In the genomic region with DNA sequence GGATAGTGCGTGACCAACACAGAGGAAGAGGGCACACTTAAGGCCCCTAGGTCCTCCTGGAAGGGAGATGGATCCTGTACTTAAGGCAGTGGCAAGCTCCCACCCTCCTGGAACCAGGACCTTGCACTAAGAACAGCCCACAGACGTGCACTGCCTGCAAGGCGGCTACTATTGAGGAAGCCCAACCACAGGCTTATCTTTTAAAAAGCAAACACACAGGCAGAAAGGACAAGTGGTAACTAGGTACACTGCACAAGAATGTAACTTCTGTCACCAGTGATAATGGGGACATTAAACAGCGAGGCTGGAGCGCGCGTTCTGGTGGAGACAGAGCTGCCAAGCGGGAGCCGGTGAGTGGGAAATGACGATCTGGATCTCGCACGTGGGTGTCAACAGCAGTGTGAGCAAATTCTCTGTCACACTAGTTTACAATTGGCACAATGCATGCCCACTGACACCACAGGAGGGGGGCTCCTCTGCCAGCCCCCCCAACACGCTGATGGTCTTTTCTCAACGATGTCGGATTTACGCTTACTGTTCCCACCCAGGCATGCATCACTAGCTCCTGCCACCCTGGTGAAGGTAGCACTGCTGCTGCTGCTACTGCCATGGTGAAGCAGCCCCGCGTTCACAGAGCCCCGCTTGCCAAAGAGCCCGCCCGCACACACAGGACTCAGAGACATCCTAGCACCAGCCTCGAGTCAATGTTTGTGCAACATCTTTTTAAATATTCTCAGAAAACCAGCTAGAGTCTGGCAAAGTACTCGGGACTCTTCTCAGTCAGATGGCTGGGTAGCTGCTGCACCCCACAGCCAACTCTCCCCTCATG, we compare ENCODE assay signal across 8 mouse cellular contexts. TPM values are rescaled to one million over a fixed set of nuclear protein-coding genes. Genes with fewer than 3 reads are reported as not detected.
DNase-seq lines count a peak whose midpoint lies in the region; ATAC-seq and TF ChIP-seq lines count a peak whose summit lies in the region.

No protein-coding gene starts in this region.

- H3K4me1 ChIP-seq in embryonic facial prominence, embryonic 13.5 days: peaks cover 11% of the 10 kb centered on the region
- H3K4me1 ChIP-seq in lung, postnatal 0 days (ENCODE audit: insufficient read depth, low read depth, low read length): no peaks in the 10 kb centered on the region; the same call in 1 of the 2 replicates
- H3K4me1 ChIP-seq in midbrain, embryonic 13.5 days (replicated peaks): peaks cover 8% of the 10 kb centered on the region
- H3K4me1 ChIP-seq in cerebellum, adult 2 months (ENCODE audit: control insufficient read depth, insufficient read depth, low read length): peaks cover 10% of the 10 kb centered on the region

- H3K9me3 ChIP-seq in embryonic facial prominence, embryonic 13.5 days: no peaks in the 10 kb centered on the region
- no peaks in the 10 kb centered on the region for H3K9me3 ChIP-seq in lung, postnatal 0 days (ENCODE audit: low read length)
- H3K9me3 ChIP-seq in midbrain, embryonic 13.5 days: no peaks in the 10 kb centered on the region

- no peak overlapping the region for H3K4me3 ChIP-seq in embryonic facial prominence, embryonic 13.5 days
- H3K4me3 ChIP-seq in lung, postnatal 0 days (ENCODE audit: low read depth, low read length): no peak overlapping the region
- no peak overlapping the region for H3K4me3 ChIP-seq in midbrain, embryonic 13.5 days (replicated peaks)
- H3K4me3 ChIP-seq in cerebellum, adult 2 months (replicated peaks; ENCODE audit: insufficient read depth, low read depth, low read length): no peak overlapping the region

- TF ChIP-seq EP300 in lung, postnatal 0 days (IDR thresholded peaks at IDR 0.05): peak; percentile 57; the same call in 1 of the 2 replicates

- no peak for ATAC-seq in embryonic facial prominence, embryonic 13.5 days (ENCODE audit: insufficient number of reproducible peaks, insufficient read depth, low FRiP score, low TSS enrichment, low read depth)
- peak; percentile 73 for ATAC-seq in lung, postnatal 0 days
- ATAC-seq in midbrain, embryonic 13.5 days: no peak

- no peak for TF ChIP-seq POLR2A in cerebellum, adult 2 months (IDR thresholded peaks at IDR 0.05; ENCODE audit: borderline replicate concordance, insufficient read depth, low read length)

- H3K4me2 ChIP-seq in embryonic facial prominence, embryonic 13.5 days: no peak overlapping the region
- 0 out of 2 replicates have a peak overlapping the region, but pooled peaks have one; percentile 11 for H3K4me2 ChIP-seq in lung, postnatal 0 days (replicated peaks; ENCODE audit: low read depth, low read length)
- no peak overlapping the region for H3K4me2 ChIP-seq in midbrain, embryonic 13.5 days (replicated peaks)

- H3K36me3 ChIP-seq in embryonic facial prominence, embryonic 13.5 days: peaks cover 68% of the 10 kb centered on the region
- peaks cover 5% of the 10 kb centered on the region; the same call in 1 of the 2 replicates for H3K36me3 ChIP-seq in lung, postnatal 0 days (ENCODE audit: insufficient read depth, low read length)
- H3K36me3 ChIP-seq in midbrain, embryonic 13.5 days: peaks cover 40% of the 10 kb centered on the region

- DNase-seq in embryo, embryonic 10 days (ENCODE audit: low spot score): peak; percentile 16
- DNase-seq in embryo, embryonic 9.5 days (ENCODE audit: extremely low spot score): no peak
- peak; percentile 77 to 80 for DNase-seq in layer of hippocampus, adult 8-10 months (ENCODE audit: low spot score in 2 of 2)
- peak; percentile 74 for DNase-seq in lung, postnatal 0 days (ENCODE audit: low spot score)
- DNase-seq in testis, postnatal 14 days (ENCODE audit: low spot score): no peak
- DNase-seq in cerebellum, adult 2 months: no peak

- H3K27me3 ChIP-seq in embryonic facial prominence, embryonic 13.5 days: no peaks in the 10 kb centered on the region
- no peaks in the 10 kb centered on the region for H3K27me3 ChIP-seq in lung, postnatal 0 days (replicated peaks; ENCODE audit: insufficient read depth, low read length)
- H3K27me3 ChIP-seq in midbrain, embryonic 13.5 days: no peaks in the 10 kb centered on the region
- H3K27me3 ChIP-seq in cerebellum, adult 2 months (ENCODE audit: control insufficient read depth, insufficient read depth, low read length): no peaks in the 10 kb centered on the region

- 0 out of 2 replicates have a peak overlapping the region, but pooled peaks have one; percentile 32 for H3K9ac ChIP-seq in embryonic facial prominence, embryonic 13.5 days
- H3K9ac ChIP-seq in lung, postnatal 0 days (replicated peaks; ENCODE audit: low read depth): no peak overlapping the region
- no peak overlapping the region for H3K9ac ChIP-seq in midbrain, embryonic 13.5 days (replicated peaks)

- 86% methylated on average over 23 of the region's 23 CpGs for WGBS in embryonic facial prominence, embryonic 13.5 days
- WGBS in lung, postnatal 0 days: 47% methylated on average over 23 of the region's 23 CpGs
- WGBS in midbrain, embryonic 13.5 days: 63% methylated on average over 23 of the region's 23 CpGs
- WGBS in cerebellum, adult 2 months: 62% methylated on average over 23 of the region's 23 CpGs

- H3K27ac ChIP-seq in embryonic facial prominence, embryonic 13.5 days: no peak overlapping the region
- peak overlapping the region; percentile 78 for H3K27ac ChIP-seq in lung, postnatal 0 days (ENCODE audit: low read length)
- H3K27ac ChIP-seq in midbrain, embryonic 13.5 days: no peak overlapping the region
- no peak overlapping the region for H3K27ac ChIP-seq in cerebellum, adult 2 months (ENCODE audit: insufficient read depth, low read length)

- TF ChIP-seq CTCF in lung, postnatal 0 days (IDR thresholded peaks at IDR 0.05): no peak
- no peak for TF ChIP-seq CTCF in cerebellum, adult 2 months (IDR thresholded peaks at IDR 0.05; ENCODE audit: borderline replicate concordance, insufficient read depth, low read depth, low read length)

RNA-seq across cellular contexts. Expression of a gene that starts 14.1 kb away (rescaled TPM):
- 92.9 and 94.5 TPM in 2 replicates for polyA plus RNA-seq in embryonic facial prominence, embryonic 13.5 days (2015; fragmentation: Nextera tagmentation; extraction: Ambion mirVana)
- 10 to 100 TPM; 83.1 to 95.2 (median 88.8) TPM for total RNA-seq in layer of hippocampus, adult 8-10 months (2022)
- 66.6 and 69.4 TPM in 2 replicates for polyA plus RNA-seq in lung, postnatal 0 days (2015; fragmentation: Nextera tagmentation; extraction: Ambion mirVana)
- 105 and 109 TPM in 2 replicates for polyA plus RNA-seq in midbrain, embryonic 13.5 days (2015; fragmentation: Nextera tagmentation; extraction: Ambion mirVana)
- 72.5 and 73.2 TPM in 2 replicates for polyA plus RNA-seq in cerebellum, adult 2 months (2012; rRNA removed)

RNA-seq across cellular contexts. Expression of a gene that starts 38.3 kb away (rescaled TPM):
- polyA plus RNA-seq in embryonic facial prominence, embryonic 13.5 days (2015; fragmentation: Nextera tagmentation; extraction: Ambion mirVana): 76.5 and 79.2 TPM in 2 replicates
- total RNA-seq in layer of hippocampus, adult 8-10 months (2022): 10 to 100 TPM; 17.8 to 46.9 (median 30.6) TPM
- polyA plus RNA-seq in lung, postnatal 0 days (2015; fragmentation: Nextera tagmentation; extraction: Ambion mirVana): 69.6 and 76.9 TPM in 2 replicates
- polyA plus RNA-seq in midbrain, embryonic 13.5 days (2015; fragmentation: Nextera tagmentation; extraction: Ambion mirVana): 59.2 and 63.7 TPM in 2 replicates
- polyA plus RNA-seq in cerebellum, adult 2 months (2012; rRNA removed): 43.5 and 50.7 TPM in 2 replicates

RNA-seq across cellular contexts. Expression of a gene that starts 38.5 kb away (rescaled TPM):
- 19.5 and 20.5 TPM in 2 replicates for polyA plus RNA-seq in embryonic facial prominence, embryonic 13.5 days (2015; fragmentation: Nextera tagmentation; extraction: Ambion mirVana)
- 10 to 100 TPM; 17.7 to 18.2 (median 18.0) TPM for total RNA-seq in layer of hippocampus, adult 8-10 months (2022)
- 8.2 TPM in 2 replicates for polyA plus RNA-seq in lung, postnatal 0 days (2015; fragmentation: Nextera tagmentation; extraction: Ambion mirVana)
- 19.9 and 20.9 TPM in 2 replicates for polyA plus RNA-seq in midbrain, embryonic 13.5 days (2015; fragmentation: Nextera tagmentation; extraction: Ambion mirVana)
- 43.5 and 44.7 TPM in 2 replicates for polyA plus RNA-seq in cerebellum, adult 2 months (2012; rRNA removed)

RNA-seq across cellular contexts. Expression of a gene that starts 50.4 kb away (rescaled TPM):
- 30.3 and 31.3 TPM in 2 replicates for polyA plus RNA-seq in embryonic facial prominence, embryonic 13.5 days (2015; fragmentation: Nextera tagmentation; extraction: Ambion mirVana)
- total RNA-seq in layer of hippocampus, adult 8-10 months (2022): 10 to 100 TPM; 34.0 to 41.5 (median 35.9) TPM
- 7.6 and 9.6 TPM in 2 replicates for polyA plus RNA-seq in lung, postnatal 0 days (2015; fragmentation: Nextera tagmentation; extraction: Ambion mirVana)
- 29.3 and 37.9 TPM in 2 replicates for polyA plus RNA-seq in midbrain, embryonic 13.5 days (2015; fragmentation: Nextera tagmentation; extraction: Ambion mirVana)
- 32.3 and 33.0 TPM in 2 replicates for polyA plus RNA-seq in cerebellum, adult 2 months (2012; rRNA removed)

Comparison
In these comparisons a context has a peak if more than half of its experiments do, and no peak if none do; other contexts are left out.
1. DNase-seq: peak in embryo, embryonic 10 days (single experiment), layer of hippocampus, adult 8-10 months (2 of 2) and lung, postnatal 0 days (single experiment); none in embryo, embryonic 9.5 days (single experiment), testis, postnatal 14 days (single experiment) and cerebellum, adult 2 months (0 of 2).